Mouse (Mus musculus) E14TG2a.4 (cell line): ENCODE measurements at regions not wholly inside any gene's neighbourhood (a gene's known extent, or its start where the extent isn't known, plus 50 kb on each side); places are given as distances from the start of the nearest gene placed in this dataset.

Source experiments
- CTCF ChIP-seq: conservative IDR thresholded peaks from 2 replicates; pipeline ENCODE4 v1.5.1; 2014; ENCODE audit warnings: low read length
- POU5F1 ChIP-seq: IDR thresholded peaks from 2 replicates; pipeline ENCODE4 v1.6.1; 2014; ENCODE audit warnings: low read length, borderline replicate concordance

DNA sequence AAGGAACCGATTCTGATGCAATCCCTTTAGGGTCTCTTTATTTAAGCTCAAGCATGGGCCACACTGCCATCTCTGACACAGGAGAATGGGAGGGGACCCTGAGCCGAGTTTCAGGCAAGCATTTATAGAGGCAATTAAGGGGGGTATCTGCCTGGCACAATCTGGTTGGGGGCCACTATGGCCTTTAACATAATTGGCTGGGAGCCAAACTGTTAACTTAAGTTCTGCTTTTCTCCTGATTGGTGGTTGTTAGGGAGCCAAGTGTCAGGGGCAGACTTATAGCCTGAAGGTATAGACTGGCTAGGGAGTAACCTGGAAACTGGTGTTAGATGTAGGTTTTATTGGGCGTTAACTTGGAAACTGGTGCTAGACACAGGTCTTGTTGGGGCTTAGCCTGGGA is 454.9 kb downstream of the Ipmk start:
- TF ChIP-seq CTCF: no peak
- no peak for TF ChIP-seq POU5F1
